Mouse (Mus musculus): ENCODE results near the gene Gprc5c. TPM values are rescaled to one million over a fixed set of nuclear protein-coding genes. Genes with fewer than 3 reads are reported as not detected.

Gprc5c gene
- 0.14 and 1.2 TPM in 2 replicates for polyA plus RNA-seq (2012)

DNA sequence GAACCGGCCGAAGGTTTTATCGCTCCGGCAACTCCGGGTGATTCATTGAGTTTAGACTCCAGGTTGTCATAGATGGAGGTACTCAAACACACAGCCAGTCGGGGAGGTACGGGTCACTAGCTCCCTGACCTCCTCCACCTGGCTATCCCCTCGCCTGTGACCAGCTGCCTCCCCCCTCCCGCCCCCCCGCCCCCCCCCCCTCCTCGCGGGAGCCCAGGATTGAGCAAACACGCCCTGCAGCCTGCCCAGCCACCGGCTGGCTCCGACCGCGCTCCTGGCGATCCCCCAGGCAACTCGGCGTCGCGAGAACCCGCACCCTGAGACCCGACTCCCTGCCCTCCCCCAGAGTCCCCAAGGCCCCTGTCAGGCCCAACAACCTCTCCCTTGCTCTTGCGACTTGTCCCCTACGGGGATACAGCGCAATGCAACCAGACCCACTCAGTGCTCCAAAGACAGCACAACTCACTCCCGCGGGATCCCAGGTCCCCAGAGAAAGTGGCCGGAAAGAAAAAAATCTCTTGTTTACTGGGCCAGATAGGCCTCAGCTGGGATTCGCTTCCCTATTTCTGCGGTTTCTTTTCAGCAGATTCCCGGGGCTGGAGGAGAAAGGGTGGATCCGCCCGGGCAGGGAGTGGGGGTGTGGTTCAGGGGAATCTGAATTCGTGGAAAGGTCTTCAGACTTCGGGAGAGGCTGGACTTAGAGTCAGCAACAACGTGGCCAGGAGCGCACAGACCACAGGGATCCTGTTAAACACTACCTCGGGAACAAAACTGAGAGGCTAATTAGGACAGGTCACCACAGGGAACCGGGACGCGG lies at the start of gene Gprc5c:
TSS of gene Gprc5c (plus strand) at position 701 of the 817 bp plus-strand sequence.

DNA sequence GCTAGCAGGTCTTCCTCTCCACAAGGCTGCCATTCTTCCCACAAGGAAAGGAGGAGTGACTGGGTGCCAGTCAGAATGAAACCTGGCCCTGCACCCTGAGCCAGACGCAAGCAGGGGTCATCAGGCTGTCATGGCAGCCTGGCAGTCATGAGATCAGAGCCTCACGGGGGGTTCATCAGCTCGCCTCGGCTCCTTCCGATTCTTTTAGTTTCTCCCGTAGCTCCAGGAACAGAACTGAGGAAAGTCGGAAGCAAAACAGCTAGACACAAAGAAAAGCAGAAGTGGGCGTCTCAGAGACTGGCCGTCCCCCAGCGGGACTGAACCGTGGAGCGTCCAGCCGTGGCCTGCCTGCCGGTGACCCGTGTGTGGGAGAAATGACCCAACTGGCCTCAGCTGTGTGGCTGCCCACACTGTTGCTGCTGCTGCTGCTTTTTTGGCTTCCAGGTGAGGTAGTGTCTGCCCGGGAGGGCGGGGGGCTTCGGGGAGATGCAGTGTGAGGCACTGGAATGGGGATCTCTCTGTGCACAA lies 39.1 kb downstream of the Gprc5c start, which contains the start of gene Cd300a:
TSS of gene Cd300a (plus strand) at position 51 of the 528 bp plus-strand sequence.

Other genes starting within 250 kb of the Gprc5c start
- 434 and 462 TPM in 2 replicates for gene Rpl38, start 182.6 kb upstream of the Gprc5c start, polyA plus RNA-seq (2012)
- gene Ttyh2, start 175.7 kb upstream of the Gprc5c start, polyA plus RNA-seq (2012) = 5.3 and 6.1 TPM in 2 replicates
- not detected in 2 replicates for gene Dnaic2, start 123.7 kb upstream of the Gprc5c start, polyA plus RNA-seq (2012)
- gene Kif19a, start 85.8 kb upstream of the Gprc5c start, polyA plus RNA-seq (2012) = 0.93 and 1.2 TPM in 2 replicates
- 0.23 TPM in 1 of 2 replicates, not detected in the other for gene Btbd17, start 55.2 kb upstream of the Gprc5c start, polyA plus RNA-seq (2012)
- gene Gpr142, start 52.2 kb upstream of the Gprc5c start, polyA plus RNA-seq (2012) = not detected in 2 replicates
- 1.4 and 1.7 TPM in 2 replicates for gene Cd300a, start 38.9 kb downstream of the Gprc5c start, polyA plus RNA-seq (2012)
- 2.9 and 5.9 TPM in 2 replicates for gene Cd300lb, start 83.2 kb downstream of the Gprc5c start, polyA plus RNA-seq (2012)
- 0.15 and 0.78 TPM in 2 replicates for gene Cd300c, start 118.0 kb downstream of the Gprc5c start, polyA plus RNA-seq (2012)
- 0.04 TPM in 1 of 2 replicates, not detected in the other for gene Cd300ld, start 138.8 kb downstream of the Gprc5c start, polyA plus RNA-seq (2012)
- 0.31 TPM in 1 of 2 replicates, not detected in the other for gene Cd300c2, start 150.7 kb downstream of the Gprc5c start, polyA plus RNA-seq (2012)
- not detected in 2 replicates for gene Cd300ld2, start 165.0 kb downstream of the Gprc5c start, polyA plus RNA-seq (2012)
- not detected in 2 replicates for gene Cd300ld4, start 175.9 kb downstream of the Gprc5c start, polyA plus RNA-seq (2012)
- gene Cd300ld5, start 186.6 kb downstream of the Gprc5c start, polyA plus RNA-seq (2012) = not detected in 2 replicates
- gene Cd300ld3, start 197.3 kb downstream of the Gprc5c start, polyA plus RNA-seq (2012) = not detected in 2 replicates
- gene Cd300e, start 211.0 kb downstream of the Gprc5c start, polyA plus RNA-seq (2012) = 0.05 TPM in 1 of 2 replicates, not detected in the other
- 15.3 and 26.5 TPM in 2 replicates for gene Rab37, start 240.3 kb downstream of the Gprc5c start, polyA plus RNA-seq (2012)